ENCODE assay signal across 16 mouse cellular contexts in the genomic region with DNA sequence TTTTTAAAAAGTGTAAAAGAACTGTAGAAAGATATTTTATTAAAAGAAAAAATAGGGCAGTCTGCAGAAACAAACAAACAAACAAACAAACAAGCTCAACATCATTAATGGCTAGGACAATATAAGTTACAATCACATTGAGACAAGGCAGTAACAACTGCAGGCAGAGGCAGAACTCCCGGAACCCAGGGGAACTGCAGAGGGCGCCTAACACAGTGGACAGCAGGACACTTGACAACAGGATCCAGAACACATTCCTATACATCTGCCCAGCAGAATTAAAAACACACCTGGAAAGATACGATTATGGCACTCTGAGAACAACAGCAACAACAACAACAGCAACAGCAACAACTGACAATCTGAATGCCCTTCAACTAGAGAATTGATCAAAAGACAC.
DNase-seq lines count a peak whose midpoint lies in the region; ATAC-seq and TF ChIP-seq lines count a peak whose summit lies in the region.
"Had no signal": no experiment of that assay in that cellular context is flagged by ENCODE, and none has a peak within 500 bp of the region (broad histone marks: within the 10 kb centered on the region; RNA-seq: fewer than 3 reads in every experiment).

No protein-coding gene starts in this region.

- DNase-seq in forebrain, postnatal 0 days = no peak
- DNase-seq in kidney, adult 2 months = peak; percentile 16
- DNase-seq in kidney, adult 11 months = no peak
- no peak for DNase-seq in liver, embryonic 14.5 days (ENCODE audit: low read depth in 3 of 3, low spot score in 3 of 3)
- DNase-seq in liver = no peak
- DNase-seq in lung, postnatal 25 days (ENCODE audit: low spot score) = peak; percentile 3
- DNase-seq: cerebellum, adult 9-10 months; liver, embryonic 13.5 days; thymus, adult 18-20 months had no signal

- H3K4me2 ChIP-seq in forebrain, postnatal 0 days (ENCODE audit: low read depth) = no peak overlapping the region
- H3K4me2 ChIP-seq in forebrain, embryonic 16.5 days (ENCODE audit: low read length) = no peak overlapping the region
- H3K4me2 ChIP-seq in liver, embryonic 14.5 days (ENCODE audit: low read depth) = no peak overlapping the region
- H3K4me2 ChIP-seq: embryonic facial prominence, embryonic 12.5 days; forebrain, embryonic 15.5 days; liver, embryonic 13.5 days; midbrain, embryonic 15.5 days had no signal

- H3K9ac ChIP-seq in forebrain, postnatal 0 days = no peak overlapping the region
- H3K9ac ChIP-seq in forebrain, embryonic 16.5 days (replicated peaks; ENCODE audit: low read depth, low read length) = no peak overlapping the region
- H3K9ac ChIP-seq in liver, embryonic 14.5 days (replicated peaks) = no peak overlapping the region
- H3K9ac ChIP-seq: embryonic facial prominence, embryonic 12.5 days; forebrain, embryonic 15.5 days; liver, embryonic 13.5 days; midbrain, embryonic 15.5 days had no signal

- H3K9me3 ChIP-seq in forebrain, postnatal 0 days (ENCODE audit: low read length) = no peaks in the 10 kb centered on the region
- H3K9me3 ChIP-seq in forebrain, embryonic 16.5 days (ENCODE audit: control insufficient read depth, low read length) = no peaks in the 10 kb centered on the region
- no peaks in the 10 kb centered on the region for H3K9me3 ChIP-seq in liver, embryonic 14.5 days (ENCODE audit: control insufficient read depth, low read length)
- H3K9me3 ChIP-seq: embryonic facial prominence, embryonic 12.5 days; forebrain, embryonic 15.5 days; liver, embryonic 13.5 days; midbrain, embryonic 15.5 days had no signal

- no peak overlapping the region for H3K27ac ChIP-seq in forebrain, postnatal 0 days (ENCODE audit: low read depth, low read length)
- no peak overlapping the region for H3K27ac ChIP-seq in forebrain, embryonic 16.5 days (ENCODE audit: low read length)
- no peak overlapping the region for H3K27ac ChIP-seq in kidney, adult 2 months (ENCODE audit: insufficient read depth, low read depth, low read length)
- H3K27ac ChIP-seq in liver, embryonic 14.5 days = no peak overlapping the region
- H3K27ac ChIP-seq: embryonic facial prominence, embryonic 12.5 days; forebrain, embryonic 15.5 days; liver, embryonic 13.5 days; midbrain, embryonic 15.5 days had no signal

- WGBS in forebrain, postnatal 0 days = 71% methylated on average over 3 of the region's 3 CpGs
- 69% methylated on average over 3 of the region's 3 CpGs for WGBS in forebrain, embryonic 16.5 days
- 55% methylated on average over 3 of the region's 3 CpGs for WGBS in kidney, adult 2 months
- 54% methylated on average over 3 of the region's 3 CpGs for WGBS in liver, embryonic 14.5 days (ENCODE audit: insufficient replicate concordance)

- H3K36me3 ChIP-seq in forebrain, postnatal 0 days (ENCODE audit: insufficient read depth) = peaks cover 3% of the 10 kb centered on the region; the same call in 1 of the 2 replicates
- no peaks in the 10 kb centered on the region for H3K36me3 ChIP-seq in forebrain, embryonic 16.5 days (ENCODE audit: control insufficient read depth, insufficient read depth)
- H3K36me3 ChIP-seq in kidney, adult 2 months (ENCODE audit: control insufficient read depth, insufficient read depth, low read length) = no peaks in the 10 kb centered on the region
- H3K36me3 ChIP-seq in liver, embryonic 14.5 days (replicated peaks; ENCODE audit: control insufficient read depth, insufficient read depth, low read depth) = no peaks in the 10 kb centered on the region
- H3K36me3 ChIP-seq: forebrain, embryonic 15.5 days; liver, embryonic 13.5 days; midbrain, embryonic 15.5 days had no signal

- no peak overlapping the region for H3K4me3 ChIP-seq in forebrain, postnatal 0 days (ENCODE audit: low read depth, low read length)
- no peak overlapping the region for H3K4me3 ChIP-seq in forebrain, embryonic 16.5 days (replicated peaks; ENCODE audit: low read length)
- no peak overlapping the region for H3K4me3 ChIP-seq in kidney, adult 2 months (ENCODE audit: insufficient read depth, low read depth, low read length)
- H3K4me3 ChIP-seq in liver, embryonic 14.5 days (ENCODE audit: insufficient read depth in 1 of 2, low read depth in 2 of 2, low read length in 2 of 2) = no peak overlapping the region
- H3K4me3 ChIP-seq: embryonic facial prominence, embryonic 12.5 days; forebrain, embryonic 15.5 days; liver, embryonic 13.5 days; midbrain, embryonic 15.5 days had no signal

- TF ChIP-seq POLR2A in kidney, adult 2 months (IDR thresholded peaks at IDR 0.05; ENCODE audit: low read depth, low read length) = no peak

- no peaks in the 10 kb centered on the region for H3K4me1 ChIP-seq in forebrain, postnatal 0 days (ENCODE audit: insufficient read depth)
- H3K4me1 ChIP-seq in forebrain, embryonic 16.5 days (replicated peaks; ENCODE audit: control insufficient read depth, insufficient read depth, low read length) = no peaks in the 10 kb centered on the region
- H3K4me1 ChIP-seq in kidney, adult 2 months (ENCODE audit: control insufficient read depth, insufficient read depth, low read length) = no peaks in the 10 kb centered on the region
- H3K4me1 ChIP-seq in liver, embryonic 14.5 days (replicated peaks; ENCODE audit: control insufficient read depth in 2 of 2, insufficient read depth in 2 of 2, low read length in 1 of 2) = no peaks in the 10 kb centered on the region
- H3K4me1 ChIP-seq: embryonic facial prominence, embryonic 12.5 days; forebrain, embryonic 15.5 days; liver, embryonic 13.5 days; midbrain, embryonic 15.5 days had no signal

- peak; percentile 13; the same call in 1 of the 2 replicates for TF ChIP-seq CTCF in forebrain, postnatal 0 days (IDR thresholded peaks at IDR 0.05; ENCODE audit: low read depth)
- peak; percentile 39; the same call in 1 of the 2 replicates for TF ChIP-seq CTCF in kidney, adult 2 months (conservative IDR thresholded peaks at IDR 0.05; ENCODE audit: insufficient read depth, insufficient read length, low read depth, low read length)
- peak; percentile 19; the same call in 1 of the 2 replicates for TF ChIP-seq CTCF in liver, embryonic 14.5 days (IDR thresholded peaks at IDR 0.05; ENCODE audit: low read depth)

- no peak for TF ChIP-seq EP300 in liver, embryonic 14.5 days (IDR thresholded peaks at IDR 0.05; ENCODE audit: low read depth)

- no peak for ATAC-seq in forebrain, postnatal 0 days
- ATAC-seq in forebrain, embryonic 16.5 days = no peak
- ATAC-seq in liver, embryonic 14.5 days (ENCODE audit: insufficient read depth) = no peak
- ATAC-seq in megakaryocyte-erythroid progenitor cell, adult 5-6 weeks (replicated peaks; ENCODE audit: low FRiP score, low TSS enrichment, poor library complexity, severe bottlenecking) = no peak
- ATAC-seq: activated CD4-positive, CD25-positive, alpha-beta regulatory T cell, adult 4 months; forebrain, embryonic 15.5 days; hindbrain, embryonic 16.5 days; midbrain, embryonic 15.5 days had no signal

- no peaks in the 10 kb centered on the region for H3K27me3 ChIP-seq in forebrain, postnatal 0 days (ENCODE audit: insufficient read depth, low read length)
- H3K27me3 ChIP-seq in forebrain, embryonic 16.5 days (replicated peaks; ENCODE audit: control insufficient read depth, insufficient read depth, low read length) = no peaks in the 10 kb centered on the region
- no peaks in the 10 kb centered on the region for H3K27me3 ChIP-seq in kidney, adult 2 months (replicated peaks; ENCODE audit: control insufficient read depth, insufficient read depth, low read length)
- H3K27me3 ChIP-seq in liver, embryonic 14.5 days (ENCODE audit: control insufficient read depth, insufficient read depth, low read length) = no peaks in the 10 kb centered on the region
- H3K27me3 ChIP-seq: embryonic facial prominence, embryonic 12.5 days; forebrain, embryonic 15.5 days; liver, embryonic 13.5 days; midbrain, embryonic 15.5 days had no signal

Comparison
In these comparisons a context has a peak if more than half of its experiments do, and no peak if none do; other contexts are left out.
1. DNase-seq: peak in kidney, adult 2 months (single experiment) and lung, postnatal 25 days (single experiment); none in forebrain, postnatal 0 days (single experiment), kidney, adult 11 months (single experiment), liver, embryonic 14.5 days (0 of 3) and liver (single experiment).
2. Peak in every context shown above with its lines, with median percentiles within 50 percentile points of each other: CTCF ChIP-seq.